Mouse (Mus musculus) olfactory bulb, adult 2 months (tissue): ENCODE results near the gene 1700013H16Rik. TPM values are rescaled to one million over a fixed set of nuclear protein-coding genes. Genes with fewer than 3 reads are reported as not detected.

Experiments
- H3K27ac ChIP-seq: fragments of 200-500 bp; 2 replicates; pipeline ENCODE4 v1.5.1; 2012; ENCODE audit warnings: low read depth, low read length; ENCODE audit not compliant: insufficient read depth
- H3K4me1 ChIP-seq: fragments of 200-500 bp; 2 replicates; pipeline ENCODE4 v1.6.1; 2012; ENCODE audit warnings: low read length; ENCODE audit not compliant: control insufficient read depth, insufficient read depth
- H3K4me3 ChIP-seq: fragments of 200-500 bp; 2 replicates; pipeline ENCODE4 v1.5.1; 2012; ENCODE audit warnings: mild to moderate bottlenecking, low read depth, low read length, moderate library complexity; ENCODE audit not compliant: insufficient read depth
- CTCF ChIP-seq: fragments of 200-500 bp; IDR thresholded peaks from 2 replicates; pipeline ENCODE4 v1.5.1; 2012; ENCODE audit warnings: low read depth, mild to moderate bottlenecking, low read length, moderate library complexity; ENCODE audit not compliant: insufficient read depth
- POLR2A ChIP-seq: fragments of 200-500 bp; IDR thresholded peaks from 2 replicates; pipeline ENCODE4 v1.6.1; 2012; ENCODE audit warnings: mild to moderate bottlenecking, low read depth, low read length, moderate library complexity; ENCODE audit not compliant: insufficient read depth
- WGBS: fragments of 180-500 bp; shearing (Covaris S2); methylation state at CpG from one replicate; pipeline ENCODE4 v1.1.7; 2018; 5-methylcytosine and 5-hydroxymethylcytosine counted together
- polyA plus RNA-seq: library from polyadenylated mRNA; stranded (reverse); fragments of >200 nt; gene quantifications from 2 replicates; pipeline ENCODE4 v1.2.4, GENCODE M21; 2012; ENCODE audit warnings: low replicate concordance; ENCODE audit not compliant: missing spikeins, insufficient read depth, insufficient read length

The 1700013H16Rik gene
- polyA plus RNA-seq, 1 experiment, result not detected

DNA sequence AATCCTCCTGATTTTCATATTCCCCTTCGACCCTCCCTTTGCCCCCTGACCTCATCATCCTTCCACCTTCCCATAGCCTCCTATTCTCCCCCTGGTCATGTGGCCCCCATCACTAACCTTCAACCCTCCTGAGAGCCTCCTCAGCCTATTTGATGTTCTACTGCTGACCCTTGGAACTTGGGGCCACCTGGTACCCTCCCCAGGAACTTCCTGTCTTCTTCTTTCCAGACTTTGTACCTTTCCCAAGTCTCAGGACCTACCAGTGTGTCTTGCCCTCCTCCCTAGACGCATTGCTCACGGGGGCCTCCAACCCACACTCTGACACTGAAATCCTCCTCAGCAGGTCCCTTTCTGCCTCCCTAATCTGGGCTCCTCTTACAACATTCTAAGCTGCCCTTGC is 55.0 kb downstream of the 1700013H16Rik start:
- 68% methylated on average over 3 of the region's 3 CpGs for WGBS
- Histone ChIP-seq H3K4me1 (no peaks in the 10 kb centered on the region), H3K27ac (no peak overlapping the region), H3K4me3 (no peak overlapping the region)
- no peak for TF ChIP-seq POLR2A
- no peak for TF ChIP-seq CTCF

DNA sequence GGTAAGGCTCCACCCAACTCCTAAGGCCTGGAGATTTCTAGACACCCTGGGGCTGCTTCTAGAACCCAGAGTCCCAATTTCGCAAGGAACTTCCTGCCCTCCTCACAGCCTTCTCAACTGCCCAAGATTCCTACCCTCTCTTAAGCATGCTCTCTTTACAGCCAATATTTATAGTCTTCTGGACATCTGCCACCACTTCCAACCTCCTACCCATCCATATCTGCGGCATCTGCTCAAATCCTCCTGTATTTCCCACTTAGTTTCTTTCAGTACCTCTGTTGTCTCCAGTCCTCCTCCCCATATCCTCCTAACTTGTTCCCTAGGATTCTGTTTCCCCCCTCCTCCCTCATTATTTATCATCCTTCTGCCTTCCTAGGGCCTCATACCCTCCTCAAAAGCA is 58.4 kb downstream of the 1700013H16Rik start:
- 95% methylated on average over 2 of the region's 2 CpGs for WGBS
- no peak for TF ChIP-seq CTCF
- TF ChIP-seq POLR2A, result no peak
- Histone ChIP-seq H3K4me3 (no peak overlapping the region), H3K27ac (no peak overlapping the region), H3K4me1 (no peaks in the 10 kb centered on the region)

DNA sequence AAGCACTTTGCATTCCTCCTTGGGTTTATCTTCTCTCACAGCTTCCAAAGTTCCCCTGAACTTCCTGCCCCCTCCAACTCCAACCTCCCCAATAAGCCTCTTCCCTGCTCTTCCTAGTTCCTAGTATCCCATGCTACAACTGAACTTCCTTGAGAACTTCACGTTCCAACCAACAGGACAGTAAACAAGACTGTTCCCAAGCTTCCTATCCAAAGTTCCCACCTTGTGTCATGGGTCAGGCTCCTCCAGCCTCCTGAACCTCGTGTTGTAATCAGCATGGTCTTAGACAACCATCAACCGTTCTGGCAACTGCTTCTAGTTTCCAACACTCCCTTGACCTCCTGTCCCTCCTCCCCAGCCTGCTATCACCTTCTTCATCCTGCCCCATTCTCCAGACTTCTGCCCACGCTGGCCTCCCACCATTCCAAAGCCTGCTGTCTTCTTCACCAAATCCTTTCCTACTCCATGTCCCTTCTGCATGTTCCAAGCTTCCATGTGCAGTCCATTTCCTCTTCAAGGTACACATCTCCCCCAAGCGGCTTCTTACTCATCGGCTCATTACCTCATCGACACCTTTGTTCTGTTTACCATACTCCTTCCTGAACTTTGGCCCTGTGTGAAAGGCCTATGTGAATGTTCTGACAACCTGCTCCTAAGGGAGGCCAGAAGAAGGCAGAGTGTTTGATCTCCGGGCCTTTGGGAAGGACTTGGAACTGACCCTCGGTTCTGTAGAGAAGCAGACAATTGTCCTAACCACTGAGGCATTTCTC is 63.4 kb downstream of the 1700013H16Rik start:
- TF ChIP-seq POLR2A (no peak), CTCF (no peak)
- no peaks in the 10 kb centered on the region for H3K4me1 ChIP-seq
- 78% methylated on average over 9 of the region's 9 CpGs for WGBS

DNA sequence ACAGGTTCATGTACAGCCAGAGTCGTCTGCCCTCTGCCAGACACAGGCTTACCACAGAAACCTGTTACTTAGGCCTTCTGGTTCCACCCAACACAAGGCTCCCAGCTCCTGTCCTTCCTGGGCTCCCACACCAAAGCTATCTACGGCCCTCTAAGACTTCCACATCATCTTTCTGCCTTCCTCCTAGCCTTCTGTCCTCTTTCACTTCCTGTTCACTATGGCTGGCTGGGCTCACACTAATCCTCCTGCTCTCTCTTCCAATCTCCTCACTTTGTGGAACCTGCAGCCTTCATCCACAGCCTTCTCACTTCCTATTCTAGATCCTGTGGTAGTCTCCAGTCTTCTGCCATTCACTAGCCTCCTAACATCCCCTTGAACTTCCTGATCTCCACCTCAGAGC is 64.5 kb downstream of the 1700013H16Rik start:
- H3K4me3 ChIP-seq, result no peak overlapping the region
- no peaks in the 10 kb centered on the region for H3K4me1 ChIP-seq
- H3K27ac ChIP-seq, result no peak overlapping the region
- TF ChIP-seq CTCF, result no peak
- no peak for TF ChIP-seq POLR2A
- 76% methylated on average over 2 of the region's 2 CpGs for WGBS

More for the DNA sequence above, 63.4 kb downstream of the 1700013H16Rik start:
- H3K4me3 ChIP-seq, result no peak overlapping the region
- no peak overlapping the region for H3K27ac ChIP-seq

Other genes starting within 250 kb of the 1700013H16Rik start
- gene Rtl8c, start 149.8 kb downstream of the 1700013H16Rik start, polyA plus RNA-seq, result not detected in 2 replicates
- not detected in 2 replicates for gene Gm14597, start 148.9 kb downstream of the 1700013H16Rik start, polyA plus RNA-seq
- gene Rtl8a, start 114.1 kb downstream of the 1700013H16Rik start, polyA plus RNA-seq, result not detected in 2 replicates
- gene Rtl8b, start 87.4 kb downstream of the 1700013H16Rik start, polyA plus RNA-seq, result not detected in 2 replicates
- gene 4930502E18Rik, start 33.0 kb downstream of the 1700013H16Rik start, polyA plus RNA-seq, result not detected in 2 replicates
- not detected in 2 replicates for gene Zfp36l3, start 18.6 kb upstream of the 1700013H16Rik start, polyA plus RNA-seq
- gene Xlr, start 39.9 kb upstream of the 1700013H16Rik start, polyA plus RNA-seq, result not detected in 2 replicates